Mouse (Mus musculus) E14TG2a.4 (cell line): ENCODE data around the gene Cox11.

ENCODE experiments used
- CTCF ChIP-seq: conservative IDR thresholded peaks from 2 replicates; pipeline ENCODE4 v1.5.1; 2014; ENCODE audit warnings: low read length
- POU5F1 ChIP-seq: IDR thresholded peaks from 2 replicates; pipeline ENCODE4 v1.6.1; 2014; ENCODE audit warnings: low read length, borderline replicate concordance

DNA sequence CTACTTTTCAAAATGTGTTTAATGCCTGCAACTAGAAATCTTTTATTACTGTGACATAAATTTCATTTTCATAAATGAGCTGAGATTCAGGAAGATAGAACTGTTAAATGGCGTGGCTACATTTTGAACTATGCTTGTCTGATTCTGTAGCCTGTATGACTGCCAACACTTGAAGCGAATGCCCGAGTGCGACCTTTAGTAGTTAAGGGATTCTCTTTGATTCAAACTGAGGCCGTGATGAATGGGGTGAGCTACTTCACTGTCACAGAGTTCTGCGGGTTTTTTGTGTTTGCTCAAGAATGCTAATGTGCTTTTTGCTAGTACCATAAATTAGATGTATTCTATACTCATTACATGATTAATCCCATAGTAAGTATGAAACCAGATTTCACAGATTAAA lies 52.4 kb downstream of the Cox11 start:
- TF ChIP-seq CTCF (no peak), POU5F1 (no peak)
